Mouse (Mus musculus) spleen, adult 2 months (tissue): ENCODE data around the gene 1810030O07Rik. TPM values are rescaled to one million over a fixed set of nuclear protein-coding genes. Genes with fewer than 3 reads are reported as not detected.
"Not testable (repeated sequence)": the region's sequence is repeated elsewhere in the genome, so short reads cannot be mapped to it uniquely, and the experiment has no call there.

Experiments used
- DNase-seq, 2 experiments: peaks; one replicate each; pipeline versions ENCODE4 v3.0.0 to v3.0.0-alpha.2; 2012 to 2021; ENCODE audit warnings: low spot score in 2 of 2, low read depth in 1 of 2
- H3K27ac ChIP-seq: fragments of 200-500 bp; 2 replicates; pipeline ENCODE4 v1.5.1; 2012; ENCODE audit warnings: low read length, inconsistent platforms; ENCODE audit not compliant: insufficient read depth
- H3K27me3 ChIP-seq: fragments of 200-500 bp; 2 replicates; pipeline ENCODE4 v1.6.1; 2012; ENCODE audit warnings: mild to moderate bottlenecking, moderate library complexity, low read length, inconsistent platforms; ENCODE audit not compliant: control insufficient read depth, insufficient read depth
- H3K36me3 ChIP-seq: fragments of 200-500 bp; 2 replicates; pipeline ENCODE4 v1.6.1; 2012; ENCODE audit warnings: mild to moderate bottlenecking, low read length, inconsistent platforms; ENCODE audit not compliant: control insufficient read depth, insufficient read depth
- H3K4me1 ChIP-seq: fragments of 200-500 bp; 2 replicates; pipeline ENCODE4 v1.6.1; 2011; ENCODE audit warnings: inconsistent platforms; ENCODE audit not compliant: control insufficient read depth, insufficient read depth, insufficient read length
- H3K4me3 ChIP-seq: fragments of 200-500 bp; 2 replicates; pipeline ENCODE4 v1.5.1; 2011; ENCODE audit warnings: mild to moderate bottlenecking, inconsistent platforms; ENCODE audit not compliant: insufficient read depth, insufficient read length; ENCODE audit errors: extremely low read depth
- CTCF ChIP-seq: fragments of 200-500 bp; IDR thresholded peaks from 2 replicates; pipeline ENCODE4 v1.5.1; 2011; ENCODE audit warnings: mild to moderate bottlenecking, inconsistent platforms; ENCODE audit not compliant: insufficient read depth, insufficient read length, insufficient replicate concordance; ENCODE audit errors: extremely low read depth
- POLR2A ChIP-seq: fragments of 200-500 bp; IDR thresholded peaks from 2 replicates; pipeline ENCODE4 v1.6.1; 2011; ENCODE audit warnings: low read depth, low read length, inconsistent platforms
- WGBS: fragments of 180-500 bp; shearing (Covaris S2); methylation state at CpG from one replicate; pipeline ENCODE4 v1.1.7; 2018; 5-methylcytosine and 5-hydroxymethylcytosine counted together
- polyA plus RNA-seq: library from polyadenylated mRNA; depleted of rRNA; stranded (reverse); fragments of >200 nt; gene quantifications from 2 replicates; pipeline ENCODE4 v1.2.3, GENCODE M21; 2012; rRNA removed

1810030O07Rik gene
- polyA plus RNA-seq, 1 experiment: 11.0 TPM

GRCm38 (mm10) chrX:12651906-12652305 lies 21.6 kb downstream of the 1810030O07Rik start:
- TF ChIP-seq POLR2A: no peak
- TF ChIP-seq CTCF: no peak

GRCm38 (mm10) chrX:12645531-12646304 lies 27.8 kb downstream of the 1810030O07Rik start:
- no peak for DNase-seq
- Histone ChIP-seq H3K4me1 (no peaks in the 10 kb centered on the region), H3K4me3 (no peak overlapping the region), H3K27me3 (no peaks in the 10 kb centered on the region), H3K36me3 (no peaks in the 10 kb centered on the region), H3K27ac (no peak overlapping the region)
- TF ChIP-seq POLR2A: no peak
- WGBS: 64% methylated on average over 12 of the region's 12 CpGs

More at GRCm38 (mm10) chrX:12651906-12652305, 21.6 kb downstream of the 1810030O07Rik start:
- WGBS: 93% methylated on average over 16 of the region's 16 CpGs
- Histone ChIP-seq H3K4me1 (no peaks in the 10 kb centered on the region), H3K4me3 (no peak overlapping the region), H3K27me3 (no peaks in the 10 kb centered on the region), H3K27ac (no peak overlapping the region), H3K36me3 (peaks cover 1% of the 10 kb centered on the region; the same call in 1 of the 2 replicates)
- DNase-seq: no peak

- no peak overlapping the region for H3K4me3 ChIP-seq
- 76% methylated on average over 2 of the region's 2 CpGs for WGBS
- TF ChIP-seq POLR2A (no peak), CTCF (no peak)
- no peaks in the 10 kb centered on the region for H3K36me3 ChIP-seq
- no peaks in the 10 kb centered on the region for H3K27me3 ChIP-seq
- no peak for DNase-seq
- no peaks in the 10 kb centered on the region for H3K4me1 ChIP-seq
- no peak overlapping the region for H3K27ac ChIP-seq
Measured at GRCm38 (mm10) chrX:12644976-12645375, 28.5 kb downstream of the 1810030O07Rik start.

DNA sequence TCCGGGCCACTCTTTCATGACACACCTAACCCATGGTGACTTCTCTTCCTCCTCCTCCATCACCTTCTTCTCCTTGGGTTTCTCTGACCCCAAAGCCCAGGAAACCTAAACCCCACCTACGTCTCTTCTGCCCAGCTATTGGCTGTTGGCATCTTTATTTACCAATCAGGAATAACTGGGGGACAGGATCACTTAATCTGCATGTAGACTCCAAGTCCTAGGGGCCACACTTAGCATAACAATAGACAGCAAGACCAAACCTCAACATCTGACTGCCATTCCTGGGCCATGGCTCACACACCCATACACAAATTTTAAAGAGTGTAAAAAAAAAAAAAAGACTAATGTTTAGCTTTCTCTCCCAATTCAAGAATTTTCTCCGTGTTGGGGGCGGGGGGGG lies 48.3 kb downstream of the 1810030O07Rik start:
- H3K27me3 ChIP-seq: no peaks in the 10 kb centered on the region
- WGBS: 78% methylated on average over 4 of the region's 4 CpGs
- no peak for DNase-seq
- no peaks in the 10 kb centered on the region for H3K36me3 ChIP-seq
- no peak for TF ChIP-seq POLR2A
- no peak for TF ChIP-seq CTCF
- no peaks in the 10 kb centered on the region for H3K4me1 ChIP-seq
- no peak overlapping the region for H3K4me3 ChIP-seq
- no peak overlapping the region for H3K27ac ChIP-seq

DNA sequence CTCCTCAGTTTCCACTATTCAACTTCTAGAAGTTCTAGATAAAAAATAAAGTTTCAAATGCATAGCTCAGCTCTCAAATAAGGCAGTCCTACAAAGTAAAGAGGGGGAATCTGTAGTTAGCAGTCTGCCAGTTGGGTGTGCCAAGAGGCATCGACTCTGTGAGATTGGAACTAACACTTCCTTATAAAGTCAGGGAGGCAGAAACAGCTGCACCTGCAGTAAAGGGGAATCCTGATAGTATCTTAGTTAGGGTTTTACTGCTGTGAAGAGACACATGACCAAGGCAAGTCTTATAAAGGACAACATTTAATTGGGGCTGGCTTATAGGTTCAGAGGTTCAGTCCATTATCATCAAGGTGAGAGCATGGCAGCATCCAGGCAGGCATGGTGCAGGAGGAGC lies 61.1 kb downstream of the 1810030O07Rik start:
- H3K27ac ChIP-seq, H3K27me3 ChIP-seq, DNase-seq, H3K4me1 ChIP-seq, H3K36me3 ChIP-seq, H3K4me3 ChIP-seq: not testable (repeated sequence)
- 81% methylated on average over 1 of the region's 1 CpGs for WGBS

DNA sequence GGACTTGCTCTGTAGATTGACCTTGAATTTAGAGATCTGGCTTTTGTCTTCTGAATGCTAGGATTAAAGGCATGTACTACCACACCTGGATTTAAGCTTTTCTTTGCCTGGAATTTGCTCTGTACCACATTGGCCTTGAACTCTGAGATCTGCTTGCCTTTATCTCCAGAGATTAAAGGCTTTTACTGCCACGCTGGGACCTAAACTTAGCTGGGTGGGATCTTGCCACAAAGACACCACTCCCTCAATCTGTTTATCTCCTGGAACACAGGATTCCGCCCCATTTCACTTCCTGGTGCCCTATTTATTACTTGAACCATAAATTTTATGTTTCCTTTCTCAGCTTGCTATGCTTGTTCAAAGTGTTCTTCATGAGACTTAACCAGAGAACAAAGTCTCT lies 62.3 kb downstream of the 1810030O07Rik start:
- no peak for DNase-seq
- H3K27me3 ChIP-seq: no peaks in the 10 kb centered on the region
- H3K36me3 ChIP-seq: peaks cover 8% of the 10 kb centered on the region; the same call in 1 of the 2 replicates
- no peak overlapping the region for H3K4me3 ChIP-seq
- WGBS: 70% methylated on average over 2 of the region's 2 CpGs
- TF ChIP-seq CTCF (no peak), POLR2A (no peak)
- H3K27ac ChIP-seq: no peak overlapping the region
- no peaks in the 10 kb centered on the region for H3K4me1 ChIP-seq

GRCm38 (mm10) chrX:12610541-12610940 lies 62.9 kb downstream of the 1810030O07Rik start:
- not testable (repeated sequence) for H3K27ac ChIP-seq, H3K4me3 ChIP-seq, H3K4me1 ChIP-seq, H3K27me3 ChIP-seq, DNase-seq, H3K36me3 ChIP-seq

Other genes with a start within 250 kb of the 1810030O07Rik start
- gene Atp6ap2, start 85.9 kb downstream of the 1810030O07Rik start, polyA plus RNA-seq: 5.6 and 6.9 TPM in 2 replicates
- gene Med14, start 88.4 kb upstream of the 1810030O07Rik start, polyA plus RNA-seq: 9.5 and 12.4 TPM in 2 replicates